ENCODE assay signal across 17 mouse cellular contexts in the genomic region with DNA sequence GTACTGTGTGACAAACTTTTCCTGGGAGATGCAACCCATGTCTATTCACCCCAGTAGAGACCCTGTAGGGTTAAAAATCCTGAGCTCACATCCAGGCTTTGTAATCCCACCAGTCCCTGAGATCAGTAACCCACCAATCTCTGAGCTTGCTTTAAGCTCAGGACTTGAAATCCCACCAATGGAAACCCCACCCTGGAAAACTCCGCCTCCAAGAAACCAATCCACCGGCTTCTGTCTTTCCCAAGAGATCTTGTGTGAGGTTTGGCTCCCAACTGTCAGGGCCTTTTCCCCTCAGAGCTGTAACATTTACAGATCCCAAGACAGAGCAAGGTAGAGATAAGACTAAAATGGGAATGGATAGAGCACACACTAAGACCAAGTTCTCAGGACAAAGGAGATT. TPM values are rescaled to one million over a fixed set of nuclear protein-coding genes. Genes with fewer than 3 reads are reported as not detected.
"Had no signal": no experiment of that assay in that cellular context is flagged by ENCODE, and none has a peak within 500 bp of the region (broad histone marks: within the 10 kb centered on the region; RNA-seq: fewer than 3 reads in every experiment).

No protein-coding gene starts in this region.

- H3K9ac ChIP-seq: liver, embryonic 14.5 days; lung, embryonic 15.5 days; midbrain, embryonic 13.5 days; midbrain, embryonic 15.5 days; neural tube, embryonic 12.5 days; stomach, embryonic 15.5 days had no signal

- H3K36me3 ChIP-seq: lung, embryonic 15.5 days; midbrain, embryonic 13.5 days; midbrain, embryonic 15.5 days; neural tube, embryonic 12.5 days; stomach, embryonic 15.5 days had no signal

- H3K4me2 ChIP-seq: lung, embryonic 15.5 days; midbrain, embryonic 11.5 days; midbrain, embryonic 13.5 days; midbrain, embryonic 15.5 days; neural tube, embryonic 12.5 days; stomach, embryonic 15.5 days had no signal

- H3K27ac ChIP-seq: liver, embryonic 14.5 days; lung, embryonic 15.5 days; midbrain, embryonic 13.5 days; midbrain, embryonic 15.5 days; neural tube, embryonic 12.5 days; stomach, embryonic 15.5 days; stomach, postnatal 0 days had no signal

- H3K4me1 ChIP-seq: megakaryocyte, embryonic 14.5 days; neural tube, embryonic 12.5 days had no signal

- H3K9me3 ChIP-seq: lung, embryonic 15.5 days; midbrain, embryonic 13.5 days; midbrain, embryonic 15.5 days; neural tube, embryonic 12.5 days; stomach, embryonic 15.5 days had no signal

- H3K27me3 ChIP-seq: lung, embryonic 15.5 days; megakaryocyte, embryonic 14.5 days; midbrain, embryonic 13.5 days; midbrain, embryonic 15.5 days; neural tube, embryonic 12.5 days; stomach, embryonic 15.5 days had no signal

- H3K4me3 ChIP-seq: lung, embryonic 15.5 days; megakaryocyte, embryonic 14.5 days; midbrain, embryonic 13.5 days; midbrain, embryonic 15.5 days; neural tube, embryonic 12.5 days; stomach, embryonic 15.5 days had no signal

- ATAC-seq: lung, postnatal 0 days; midbrain, embryonic 13.5 days; midbrain, embryonic 15.5 days had no signal

- DNase-seq: lung, adult 18-20 months; lung, postnatal 4 days; right cerebral cortex, postnatal 14 days; thymus, adult 2 months; thymus, postnatal 25 days; thymus, postnatal 4 days had no signal

RNA-seq across cellular contexts. Expression of a gene that starts 40.1 kb away (rescaled TPM):
- total RNA-seq: monocyte, adult 5-6 weeks had no signal
